Mouse (Mus musculus): ENCODE results near the gene Prlh.

Gene Prlh

DNA sequence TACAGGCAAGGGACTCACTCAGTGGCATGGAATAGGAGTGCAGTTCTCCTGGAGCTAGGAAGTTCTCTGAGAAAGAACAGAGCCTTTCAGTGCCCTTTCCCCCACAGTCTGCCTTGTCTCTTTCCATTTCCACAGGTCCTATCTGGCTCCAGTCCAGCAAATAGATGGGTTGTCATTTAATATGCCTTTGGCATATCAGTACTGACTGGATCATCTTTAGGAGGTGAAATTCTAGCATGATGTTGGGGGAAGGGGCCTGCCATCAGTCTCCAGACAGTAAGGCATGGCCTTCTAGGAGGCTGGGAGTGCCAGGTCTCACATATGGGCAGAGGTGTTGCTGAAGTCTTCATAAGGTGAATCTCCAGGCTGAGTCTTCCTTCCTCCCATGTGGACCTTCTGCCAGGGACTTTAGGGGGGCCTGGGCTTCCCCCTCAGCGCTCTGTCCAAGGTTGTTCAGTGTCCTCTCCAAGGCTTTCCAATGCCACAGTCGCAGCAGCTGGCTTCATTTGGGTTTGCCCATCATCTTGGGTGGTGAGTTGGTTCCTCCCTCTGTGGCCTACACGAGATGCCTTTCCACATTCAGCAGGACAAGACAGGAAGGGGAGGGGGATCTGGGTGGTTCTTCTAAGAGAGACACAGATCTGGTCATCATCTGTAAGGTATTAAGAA is 49.1 kb downstream of the Prlh start:
- DNase-seq = no peak

DNA sequence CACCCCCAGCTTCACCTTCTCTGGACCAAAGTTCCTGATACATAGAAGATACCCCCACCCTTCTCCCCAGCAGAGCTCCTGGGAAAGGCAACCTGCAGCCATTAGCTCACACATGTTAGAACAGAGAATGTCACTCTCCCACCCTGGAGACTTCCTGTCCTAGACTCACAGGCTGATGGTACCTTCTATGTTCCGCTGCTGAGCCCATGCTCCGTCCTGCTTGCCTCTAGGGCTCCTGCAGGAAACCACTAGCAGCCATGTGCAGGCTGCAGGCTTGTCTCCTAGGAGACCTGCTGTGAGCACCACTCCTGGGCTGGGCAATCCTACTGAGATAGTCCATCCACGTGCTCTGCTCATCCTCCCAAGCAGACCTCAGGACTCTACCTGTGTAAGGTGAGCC is 49.7 kb downstream of the Prlh start:
- DNase-seq = no peak
